Mouse (Mus musculus) spleen, adult 2 months (tissue): Measurements from ENCODE around the gene Gm732.

Experiments used
- CTCF ChIP-seq: fragments of 200-500 bp; IDR thresholded peaks from 2 replicates; pipeline ENCODE4 v1.5.1; 2011; ENCODE audit warnings: mild to moderate bottlenecking, inconsistent platforms; ENCODE audit not compliant: insufficient read depth, insufficient read length, insufficient replicate concordance; ENCODE audit errors: extremely low read depth
- POLR2A ChIP-seq: fragments of 200-500 bp; IDR thresholded peaks from 2 replicates; pipeline ENCODE4 v1.6.1; 2011; ENCODE audit warnings: low read depth, low read length, inconsistent platforms

DNA sequence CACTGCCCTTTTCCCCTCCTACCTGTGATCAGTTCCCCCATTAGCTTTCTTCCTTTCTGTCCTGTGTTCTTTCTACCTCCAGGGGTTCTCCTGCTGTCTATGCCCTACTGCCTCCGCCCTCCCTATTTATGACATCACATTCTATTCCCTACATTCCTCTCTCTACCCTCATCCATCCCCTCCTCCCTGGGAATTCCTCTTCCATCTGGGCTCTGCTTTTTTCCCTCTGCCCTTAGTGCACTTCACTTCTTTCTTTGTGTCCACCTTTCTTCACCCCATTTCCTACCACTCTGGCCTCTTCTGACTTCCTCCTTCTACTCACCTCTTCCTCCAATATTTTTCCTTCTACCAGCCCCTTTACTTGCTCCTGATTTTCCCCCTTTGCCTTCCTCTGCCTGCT lies at the start of gene Gm732:
- TF ChIP-seq CTCF: no peak
- no peak for TF ChIP-seq POLR2A
